In the genomic region with DNA sequence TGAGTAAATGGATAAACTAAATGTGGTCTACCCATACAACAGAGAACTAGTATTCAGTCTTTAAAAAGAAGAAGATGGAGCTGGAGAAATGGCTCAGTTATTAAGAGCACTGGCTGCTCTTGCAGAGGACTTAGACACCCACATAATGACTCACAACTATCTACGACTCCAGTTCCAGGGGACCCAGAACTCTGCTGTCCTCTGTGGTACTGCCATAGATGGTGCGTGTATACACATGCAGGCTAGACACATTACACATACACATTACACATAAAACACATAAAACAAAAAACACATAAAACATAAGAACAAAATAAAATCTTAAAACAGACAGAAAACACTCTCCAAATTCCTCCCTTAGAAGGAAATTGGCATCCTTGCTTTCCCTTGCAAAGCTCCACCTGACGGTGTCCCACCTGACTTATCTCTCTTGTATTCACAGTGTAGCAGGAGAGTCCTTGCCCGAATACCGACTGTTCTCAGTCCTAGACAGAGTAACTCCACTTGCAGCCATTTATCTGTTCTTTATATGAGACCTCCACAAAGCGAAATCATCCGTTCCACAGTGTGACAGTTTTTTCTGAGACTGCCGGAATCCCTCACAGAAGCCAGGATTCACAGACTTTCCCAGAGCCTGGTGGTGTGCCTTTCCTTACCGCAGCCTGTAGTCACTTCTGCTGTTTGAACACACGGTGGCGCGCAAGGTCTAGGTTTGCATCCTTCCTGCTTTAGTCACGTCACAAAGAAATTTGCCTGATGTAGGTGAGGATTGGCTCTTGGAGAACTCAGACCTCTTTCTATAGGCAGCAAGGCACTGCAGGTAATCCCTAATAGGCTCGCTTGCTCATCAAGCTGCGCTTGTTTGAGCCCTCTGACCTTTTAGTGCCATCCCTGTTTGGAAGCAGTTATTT, we compare ENCODE assay signal across 8 mouse cellular contexts. TPM values are rescaled to one million over a fixed set of nuclear protein-coding genes. Genes with fewer than 3 reads are reported as not detected.
DNase-seq lines count a peak whose midpoint lies in the region; ATAC-seq and TF ChIP-seq lines count a peak whose summit lies in the region.

No protein-coding gene starts in this region.

- TF ChIP-seq POLR2A in limb, embryonic 14.5 days (IDR thresholded peaks at IDR 0.05; ENCODE audit: borderline replicate concordance, extremely low read depth, insufficient read depth, insufficient read length): no peak

- no peaks in the 10 kb centered on the region for H3K27me3 ChIP-seq in embryonic facial prominence, embryonic 14.5 days (replicated peaks; ENCODE audit: control insufficient read depth, insufficient read depth, low read length)
- H3K27me3 ChIP-seq in kidney, embryonic 14.5 days (ENCODE audit: control insufficient read depth, insufficient read depth, low read length): no peaks in the 10 kb centered on the region
- no peaks in the 10 kb centered on the region for H3K27me3 ChIP-seq in limb, embryonic 14.5 days (ENCODE audit: control insufficient read depth, insufficient read depth, low read length)

- H3K9me3 ChIP-seq in embryonic facial prominence, embryonic 14.5 days (ENCODE audit: control insufficient read depth, low read length): no peaks in the 10 kb centered on the region
- no peaks in the 10 kb centered on the region for H3K9me3 ChIP-seq in kidney, embryonic 14.5 days (ENCODE audit: control insufficient read depth, low read length)
- H3K9me3 ChIP-seq in limb, embryonic 14.5 days (ENCODE audit: control insufficient read depth, low read length): no peaks in the 10 kb centered on the region

- no peak overlapping the region for H3K4me3 ChIP-seq in embryonic facial prominence, embryonic 14.5 days (ENCODE audit: low read depth, low read length)
- H3K4me3 ChIP-seq in kidney, embryonic 14.5 days (ENCODE audit: low read length): no peak overlapping the region
- no peak overlapping the region for H3K4me3 ChIP-seq in limb, embryonic 14.5 days (replicated peaks; ENCODE audit: low read length)

- peak; percentile 94 for ATAC-seq in embryonic facial prominence, embryonic 14.5 days (ENCODE audit: low read depth)
- peak; percentile 93 for ATAC-seq in kidney, embryonic 14.5 days (ENCODE audit: low FRiP score, low TSS enrichment)
- ATAC-seq in limb, embryonic 14.5 days (ENCODE audit: low FRiP score, low read depth): peak; percentile 91

- H3K4me2 ChIP-seq in embryonic facial prominence, embryonic 14.5 days (ENCODE audit: low read depth, low read length): no peak overlapping the region
- H3K4me2 ChIP-seq in kidney, embryonic 14.5 days (replicated peaks; ENCODE audit: low read depth, low read length): no peak overlapping the region
- H3K4me2 ChIP-seq in limb, embryonic 14.5 days (replicated peaks; ENCODE audit: low read depth, low read length, severe bottlenecking): no peak overlapping the region

- WGBS in embryonic facial prominence, embryonic 14.5 days: 24% methylated on average over 15 of the region's 15 CpGs
- WGBS in kidney, embryonic 14.5 days: 23% methylated on average over 15 of the region's 15 CpGs
- 22% methylated on average over 15 of the region's 15 CpGs for WGBS in limb, embryonic 14.5 days

- H3K4me1 ChIP-seq in embryonic facial prominence, embryonic 14.5 days (ENCODE audit: control insufficient read depth, insufficient read depth, low read length): no peaks in the 10 kb centered on the region
- H3K4me1 ChIP-seq in kidney, embryonic 14.5 days (ENCODE audit: control insufficient read depth, insufficient read depth, low read length): no peaks in the 10 kb centered on the region
- no peaks in the 10 kb centered on the region for H3K4me1 ChIP-seq in limb, embryonic 14.5 days (ENCODE audit: control insufficient read depth, insufficient read depth, low read length)

- H3K9ac ChIP-seq in embryonic facial prominence, embryonic 14.5 days (ENCODE audit: low read depth, low read length): no peak overlapping the region
- H3K9ac ChIP-seq in kidney, embryonic 14.5 days (ENCODE audit: low read depth, low read length): no peak overlapping the region
- H3K9ac ChIP-seq in limb, embryonic 14.5 days (ENCODE audit: low read depth, low read length, severe bottlenecking): no peak overlapping the region

- no peaks in the 10 kb centered on the region for H3K36me3 ChIP-seq in embryonic facial prominence, embryonic 14.5 days (ENCODE audit: control insufficient read depth, insufficient read depth, low read length)
- no peaks in the 10 kb centered on the region for H3K36me3 ChIP-seq in kidney, embryonic 14.5 days (ENCODE audit: control insufficient read depth, insufficient read depth, low read length)
- no peaks in the 10 kb centered on the region for H3K36me3 ChIP-seq in limb, embryonic 14.5 days (ENCODE audit: control insufficient read depth, insufficient read depth, low read length)

- no peak overlapping the region for H3K27ac ChIP-seq in embryonic facial prominence, embryonic 14.5 days (replicated peaks; ENCODE audit: low read depth, low read length)
- H3K27ac ChIP-seq in kidney, embryonic 14.5 days (ENCODE audit: low read depth, low read length): no peak overlapping the region
- no peak overlapping the region for H3K27ac ChIP-seq in limb, embryonic 14.5 days (replicated peaks; ENCODE audit: low read depth, low read length)

- DNase-seq in A20 (ENCODE audit: low read depth, low spot score): peak; percentile 85
- peak; percentile 44 to 47 for DNase-seq in adrenal gland, postnatal 4 days (ENCODE audit: low spot score in 2 of 2)
- DNase-seq in embryonic facial prominence, embryonic 14.5 days (ENCODE audit: low spot score): peak; percentile 92
- DNase-seq in heart, adult 9 months (ENCODE audit: low spot score in 2 of 2): peak; percentile 30 to 48
- peak; percentile 95 for DNase-seq in limb, embryonic 14.5 days (ENCODE audit: low spot score)
- peak; percentile 13 to 58 for DNase-seq in monocyte, adult 2 months (ENCODE audit: low read depth in 1 of 2, low spot score in 2 of 2)
- DNase-seq in spleen, postnatal 36 days (ENCODE audit: low spot score in 2 of 2): peak; percentile 53 to 69

RNA-seq across cellular contexts. Expression of gene Syt5, which starts 9.2 kb away (rescaled TPM):
- total RNA-seq in adrenal gland, postnatal 4 days (2021): 10 to 100 TPM; 16.8 to 18.2 TPM
- polyA plus RNA-seq in embryonic facial prominence, embryonic 14.5 days (2014; fragmentation: Nextera tagmentation; extraction: Ambion mirVana): 5.8 and 8.1 TPM in 2 replicates
- 5.3 and 5.5 TPM in 2 replicates for polyA plus RNA-seq in kidney, embryonic 14.5 days (2014; fragmentation: Nextera tagmentation; extraction: Ambion mirVana)
- 3.9 and 4.2 TPM in 2 replicates for polyA plus RNA-seq in limb, embryonic 14.5 days (2012; rRNA removed)
- polyA plus RNA-seq in limb, embryonic 14.5 days (2014; fragmentation: Nextera tagmentation; extraction: Ambion mirVana): 3.4 and 4.3 TPM in 2 replicates

RNA-seq across cellular contexts. Expression of gene Dnaaf3, which starts 24.3 kb away (rescaled TPM):
- total RNA-seq in adrenal gland, postnatal 4 days (2021): 1 to 10 TPM in 1 of 2 experiments, under 1 TPM in 1; 0.95 to 1.1 TPM
- polyA plus RNA-seq in embryonic facial prominence, embryonic 14.5 days (2014; fragmentation: Nextera tagmentation; extraction: Ambion mirVana): 1.2 and 1.4 TPM in 2 replicates
- 1.3 and 2.4 TPM in 2 replicates for polyA plus RNA-seq in kidney, embryonic 14.5 days (2014; fragmentation: Nextera tagmentation; extraction: Ambion mirVana)
- polyA plus RNA-seq in limb, embryonic 14.5 days (2012; rRNA removed): 8.3 and 9.5 TPM in 2 replicates
- polyA plus RNA-seq in limb, embryonic 14.5 days (2014; fragmentation: Nextera tagmentation; extraction: Ambion mirVana): 0.61 and 1.1 TPM in 2 replicates

RNA-seq across cellular contexts. Expression of gene Tnni3, which starts 32.5 kb away (rescaled TPM):
- 1 to 10 TPM; 1.0 to 1.7 TPM for total RNA-seq in adrenal gland, postnatal 4 days (2021)
- 2.6 and 3.4 TPM in 2 replicates for polyA plus RNA-seq in embryonic facial prominence, embryonic 14.5 days (2014; fragmentation: Nextera tagmentation; extraction: Ambion mirVana)
- 4.9 and 8.1 TPM in 2 replicates for polyA plus RNA-seq in kidney, embryonic 14.5 days (2014; fragmentation: Nextera tagmentation; extraction: Ambion mirVana)
- polyA plus RNA-seq in limb, embryonic 14.5 days (2012; rRNA removed): 10.6 and 11.1 TPM in 2 replicates
- 2.8 and 2.9 TPM in 2 replicates for polyA plus RNA-seq in limb, embryonic 14.5 days (2014; fragmentation: Nextera tagmentation; extraction: Ambion mirVana)

RNA-seq across cellular contexts. Expression of gene Tnnt1, which starts 40.3 kb away (rescaled TPM):
- total RNA-seq in adrenal gland, postnatal 4 days (2021): 10 to 100 TPM in 1 of 2 experiments, 1 to 10 TPM in 1; 8.1 to 21.0 TPM
- polyA plus RNA-seq in embryonic facial prominence, embryonic 14.5 days (2014; fragmentation: Nextera tagmentation; extraction: Ambion mirVana): 405 and 459 TPM in 2 replicates
- 13.4 and 20.6 TPM in 2 replicates for polyA plus RNA-seq in kidney, embryonic 14.5 days (2014; fragmentation: Nextera tagmentation; extraction: Ambion mirVana)
- 99.8 and 238 TPM in 2 replicates for polyA plus RNA-seq in limb, embryonic 14.5 days (2012; rRNA removed)
- polyA plus RNA-seq in limb, embryonic 14.5 days (2014; fragmentation: Nextera tagmentation; extraction: Ambion mirVana): 241 and 300 TPM in 2 replicates

RNA-seq across cellular contexts. Expression of gene Ptprh, which starts 47.3 kb away (rescaled TPM):
- under 1 TPM in 1 of 2 experiments, not detected in 1; 0.23 TPM for total RNA-seq in adrenal gland, postnatal 4 days (2021)
- polyA plus RNA-seq in embryonic facial prominence, embryonic 14.5 days (2014; fragmentation: Nextera tagmentation; extraction: Ambion mirVana): not detected in 2 replicates
- 0.09 TPM in 1 of 2 replicates, not detected in the other for polyA plus RNA-seq in kidney, embryonic 14.5 days (2014; fragmentation: Nextera tagmentation; extraction: Ambion mirVana)
- 0.03 and 0.26 TPM in 2 replicates for polyA plus RNA-seq in limb, embryonic 14.5 days (2012; rRNA removed)
- not detected in 2 replicates for polyA plus RNA-seq in limb, embryonic 14.5 days (2014; fragmentation: Nextera tagmentation; extraction: Ambion mirVana)

Comparison
In these comparisons a context has a peak if more than half of its experiments do, and no peak if none do; other contexts are left out.
1. DNase-seq: peak in every context shown above with its lines; median percentile 95 in limb, embryonic 14.5 days; 92 in embryonic facial prominence, embryonic 14.5 days; 85 in A20; 61 in spleen, postnatal 36 days; 46 in adrenal gland, postnatal 4 days; 39 in heart, adult 9 months; 36 in monocyte, adult 2 months.